Mouse (Mus musculus) heart, adult 2 months (tissue): ENCODE measurements around the gene Slc38a8.

Source experiments
- CTCF ChIP-seq: fragments of 200-600 bp; IDR thresholded peaks from 2 replicates; pipeline ENCODE4 v1.8.1; 2022; ENCODE audit warnings: antibody characterized with exemption, mild to moderate bottlenecking, moderate library complexity
- EP300 ChIP-seq: fragments of 200-500 bp; IDR thresholded peaks from 2 replicates; pipeline ENCODE4 v1.6.1; 2011; ENCODE audit warnings: low read depth, low read length, control low read depth; ENCODE audit not compliant: insufficient read depth
- POLR2A ChIP-seq: fragments of 200-500 bp; IDR thresholded peaks from 2 replicates; pipeline ENCODE4 v1.6.1; 2011; ENCODE audit warnings: mild to moderate bottlenecking, low read depth, low read length, control low read depth; ENCODE audit not compliant: insufficient read depth

DNA sequence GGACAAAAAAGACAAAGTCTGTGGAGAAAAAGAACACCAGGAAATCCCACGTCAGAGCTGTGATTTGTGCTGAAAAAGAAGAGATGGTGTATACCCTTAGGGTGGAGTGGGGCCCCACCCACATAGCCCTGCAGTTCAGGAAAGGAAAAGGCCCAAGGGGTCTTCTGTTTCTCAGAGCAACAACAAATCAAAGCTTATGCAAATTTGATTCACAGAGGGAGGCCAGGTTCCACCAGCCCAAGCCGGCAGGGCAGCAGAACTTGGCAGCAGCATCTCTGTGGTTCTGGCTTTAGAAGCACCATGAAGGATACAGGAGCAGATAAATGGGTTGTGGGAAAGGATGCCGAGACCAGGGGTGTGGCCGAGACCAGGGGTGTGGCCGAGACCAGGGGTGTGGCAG is 22.8 kb downstream of the Slc38a8 start:
- TF ChIP-seq CTCF (no peak), POLR2A (no peak), EP300 (no peak)
